Mouse (Mus musculus) brain, embryonic 14.5 days (tissue): ENCODE data around the gene Ripk3. TPM values are rescaled to one million over a fixed set of nuclear protein-coding genes. Genes with fewer than 3 reads are reported as not detected.
A peak's percentile ranks its signal among the peaks of the same experiment; 100 is the strongest.

Experiments used
- DNase-seq: peaks from one replicate; pipeline ENCODE4 v3.0.0-alpha.2; 2011; ENCODE audit warnings: low read depth
- CTCF ChIP-seq: fragments of 200-500 bp; IDR thresholded peaks from 2 replicates; pipeline ENCODE4 v1.5.1; 2012; ENCODE audit warnings: inconsistent platforms, mild to moderate bottlenecking, moderate library complexity, borderline replicate concordance; ENCODE audit not compliant: insufficient read depth, insufficient read length; ENCODE audit errors: extremely low read depth
- POLR2A ChIP-seq: fragments of 200-500 bp; IDR thresholded peaks from 2 replicates; pipeline ENCODE4 v1.6.1; 2012; ENCODE audit warnings: mild to moderate bottlenecking, inconsistent platforms, borderline replicate concordance; ENCODE audit not compliant: poor library complexity, insufficient read depth, insufficient read length, severe bottlenecking; ENCODE audit errors: extremely low read depth
- polyA plus RNA-seq: library from polyadenylated mRNA; depleted of rRNA; stranded (reverse); fragments of >200 nt; gene quantifications from 2 replicates; pipeline ENCODE4 v1.2.3, GENCODE M21; 2012; rRNA removed

Gene Ripk3
- polyA plus RNA-seq, 1 experiment = 2.6 TPM

DNA sequence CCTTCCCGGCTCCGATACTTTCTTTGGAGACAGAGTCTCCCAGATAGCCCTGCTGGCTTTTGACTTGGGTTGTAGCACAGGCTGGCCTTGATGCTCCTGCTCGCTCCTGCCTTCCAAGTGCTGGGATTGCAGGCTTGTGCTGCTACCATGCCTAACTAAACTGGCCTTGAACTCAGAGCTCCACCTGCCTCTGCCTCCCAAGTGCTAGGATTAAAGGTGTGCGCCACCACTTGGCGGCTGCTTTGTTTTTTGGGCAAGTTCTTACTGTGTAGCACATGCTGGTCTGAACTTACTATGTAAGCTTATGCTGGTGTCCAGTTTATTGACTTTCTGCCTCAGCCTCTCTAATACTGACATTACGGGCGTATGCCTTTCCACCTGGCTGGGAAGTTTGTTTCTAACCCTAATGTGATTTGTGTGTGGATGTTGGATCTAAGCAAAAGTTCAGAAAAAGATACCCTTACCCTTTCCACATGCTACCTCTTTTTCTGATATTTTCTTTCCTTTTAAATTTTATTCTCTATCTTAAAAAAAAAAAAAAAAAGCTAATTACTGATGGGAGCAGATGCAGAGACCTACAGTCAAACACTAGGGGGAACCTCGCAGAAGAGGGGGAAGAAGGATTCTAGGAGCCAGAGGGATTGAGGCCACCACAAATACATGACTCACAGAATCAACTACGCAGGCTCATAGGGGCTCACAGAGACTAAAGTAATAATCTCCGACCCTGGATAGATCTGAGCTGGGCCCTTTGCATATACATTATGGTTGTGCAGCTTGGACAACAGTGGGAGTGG lies 41.4 kb downstream of the Ripk3 start:
- TF ChIP-seq CTCF = no peak
- TF ChIP-seq POLR2A = no peak
- no peak for DNase-seq

DNA sequence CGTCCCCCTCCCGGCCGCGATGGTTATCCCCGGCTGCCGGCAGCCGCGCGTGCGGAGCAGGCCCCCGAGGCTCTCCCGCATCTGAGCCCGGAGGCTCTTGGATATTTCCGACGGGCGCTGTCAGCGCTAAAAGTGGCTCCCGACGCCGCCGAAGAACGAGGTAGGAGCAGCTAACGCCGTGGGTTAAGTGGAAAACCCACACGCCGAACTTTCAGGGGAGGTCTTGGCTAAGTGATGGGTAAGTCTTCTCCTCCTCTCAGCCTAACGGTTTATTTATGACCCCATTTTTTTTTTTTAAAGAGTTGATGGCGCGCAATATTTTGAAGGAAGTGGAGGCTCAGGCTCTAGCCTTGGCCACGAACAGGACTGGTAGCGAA lies 42.8 kb downstream of the Ripk3 start:
- no peak for DNase-seq
- no peak for TF ChIP-seq CTCF
- no peak for TF ChIP-seq POLR2A

DNA sequence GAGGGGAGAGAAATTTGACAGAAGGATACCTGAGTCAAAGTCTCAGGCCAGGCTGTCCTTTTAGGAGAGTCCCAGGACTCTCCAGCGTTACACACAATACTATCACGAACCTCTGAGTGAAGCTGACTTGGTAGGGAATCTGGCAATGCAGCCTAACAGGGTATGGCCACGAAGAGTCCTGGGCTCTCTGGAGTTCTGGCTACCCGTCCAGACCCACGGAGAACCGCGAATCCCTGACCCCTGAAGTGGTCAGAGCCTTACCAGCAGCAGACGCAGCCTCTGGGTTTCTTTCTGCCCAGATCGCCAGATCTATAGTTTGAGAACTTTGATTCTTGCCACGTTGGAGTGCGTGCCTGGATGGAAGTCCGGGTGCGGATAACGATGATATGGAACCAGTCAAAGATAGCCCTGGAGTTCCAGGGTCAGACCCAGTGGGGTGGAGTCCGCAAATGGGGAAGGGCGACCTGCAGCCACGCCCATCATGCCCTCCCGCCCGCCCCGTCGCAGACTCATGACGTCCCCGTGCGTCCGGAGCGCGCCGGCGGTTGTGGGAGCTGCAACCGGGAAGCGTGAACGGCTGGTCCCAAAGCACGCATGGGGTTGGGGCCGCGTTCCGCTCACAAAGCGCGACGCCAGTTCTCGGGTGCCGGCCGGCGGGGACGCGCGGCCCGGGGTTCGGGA lies 43.3 kb downstream of the Ripk3 start, which contains the start of the genes Dhrs1 and Nop9:
Gene Dhrs1, minus strand, starts transcription at position 511 of the 681 bp plus-strand sequence.
Gene Nop9, plus strand, starts transcription at position 514 of the 681 bp plus-strand sequence.
- TF ChIP-seq POLR2A (0 out of 2 replicates have a peak, but pooled peaks have one; percentile 49), CTCF (no peak)
- DNase-seq = peak; percentile 93

DNA sequence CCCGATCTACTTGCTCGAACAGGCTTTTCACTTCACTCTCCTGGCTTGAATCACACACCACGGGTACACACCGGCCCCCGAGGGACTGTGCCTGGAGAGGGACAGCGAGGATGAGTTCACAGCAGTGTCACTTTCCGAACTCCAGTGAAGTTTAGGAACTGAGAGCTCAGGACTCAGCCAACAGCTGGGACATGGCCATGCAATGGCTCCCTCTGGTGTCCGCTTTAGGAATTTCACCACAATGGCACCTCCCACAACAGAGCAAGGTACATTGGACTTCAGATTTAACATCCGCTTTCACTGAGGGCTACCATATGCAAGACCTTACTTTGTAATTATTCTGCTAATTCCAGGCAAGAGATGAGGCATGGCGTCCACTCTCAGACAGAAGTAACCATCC lies 45.0 kb downstream of the Ripk3 start:
- TF ChIP-seq POLR2A (no peak), CTCF (peak; percentile 98)

DNA sequence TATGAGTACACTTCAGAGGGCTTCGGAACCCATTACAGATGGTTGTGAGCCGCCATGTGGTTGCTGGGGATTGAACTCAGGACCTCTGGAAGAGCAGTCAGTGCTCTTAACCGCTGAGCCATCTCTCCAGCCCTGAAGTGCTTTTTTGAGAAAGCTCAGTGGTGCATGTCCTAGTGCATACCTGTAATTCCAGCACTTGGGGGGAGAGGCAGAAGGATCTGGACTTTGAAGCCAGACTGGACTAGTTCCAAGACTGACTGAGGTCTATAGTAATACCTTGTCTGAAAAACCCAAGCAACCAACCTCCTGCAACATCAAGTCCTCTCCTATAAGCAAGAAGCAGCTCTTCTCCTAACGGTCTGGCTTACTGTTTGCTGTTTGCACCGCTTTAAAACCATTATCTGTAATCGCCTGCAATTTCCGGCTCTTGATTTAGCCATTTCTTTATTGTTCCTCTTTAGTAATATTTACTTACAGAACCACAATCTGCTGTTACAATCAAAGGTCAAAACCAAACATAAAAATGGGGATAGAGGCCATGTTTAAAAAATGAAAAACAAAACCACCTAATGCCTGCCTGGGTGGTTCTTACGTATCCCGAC lies 51.5 kb downstream of the Ripk3 start:
- no peak for TF ChIP-seq CTCF
- no peak for TF ChIP-seq POLR2A
- no peak for DNase-seq

More for the DNA sequence above, 45.0 kb downstream of the Ripk3 start:
- DNase-seq = peak; percentile 83

DNA sequence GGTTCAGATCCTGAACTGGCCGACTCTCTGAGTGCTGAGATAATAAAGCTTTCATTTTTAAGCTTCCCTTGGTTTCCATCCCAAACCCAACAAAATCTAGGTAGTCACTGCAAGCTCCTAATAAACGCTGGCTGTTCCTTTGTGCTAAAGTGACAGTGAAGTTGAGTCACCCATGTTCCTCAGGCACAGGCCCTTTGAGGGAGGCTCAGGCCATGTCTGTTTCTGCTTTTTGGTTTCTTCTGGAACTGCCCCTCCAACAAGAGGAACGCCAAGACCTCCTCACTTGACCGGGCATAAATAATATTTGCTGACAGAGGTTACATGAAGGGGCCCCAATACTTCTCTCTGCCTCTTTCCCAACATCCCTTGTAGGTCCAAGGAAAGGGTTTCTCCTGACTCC lies 52.9 kb downstream of the Ripk3 start:
- no peak for DNase-seq
- TF ChIP-seq POLR2A (no peak), CTCF (no peak)

DNA sequence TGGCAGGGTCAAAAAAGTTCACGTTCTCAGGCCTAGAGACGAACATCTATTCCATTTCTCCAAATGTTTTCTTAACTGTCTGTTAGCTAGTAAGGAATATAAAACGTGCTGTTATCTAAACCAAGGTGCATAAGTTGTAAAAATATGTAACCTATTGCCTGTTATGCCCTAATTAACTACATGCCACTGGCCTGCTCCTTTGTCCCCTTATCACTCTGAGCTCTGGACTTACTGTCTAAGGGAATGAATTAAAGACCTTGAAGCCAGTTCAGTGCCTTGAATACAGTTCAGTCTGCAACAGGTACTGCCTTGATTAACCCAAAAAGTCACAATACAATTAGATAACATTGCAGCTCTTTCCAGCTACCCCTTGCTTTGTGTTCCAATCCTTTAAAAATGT lies 53.3 kb downstream of the Ripk3 start:
- DNase-seq = no peak
- TF ChIP-seq CTCF = no peak
- no peak for TF ChIP-seq POLR2A

Other genes starting within 250 kb of the Ripk3 start
- gene Pck2, start 248.6 kb downstream of the Ripk3 start, polyA plus RNA-seq = 21.5 and 23.2 TPM in 2 replicates
- 111 and 112 TPM in 2 replicates for gene Dcaf11, start 228.9 kb downstream of the Ripk3 start, polyA plus RNA-seq
- gene A730061H03Rik, start 228.5 kb downstream of the Ripk3 start, polyA plus RNA-seq = 0.92 and 1.3 TPM in 2 replicates
- gene Fitm1, start 213.2 kb downstream of the Ripk3 start, polyA plus RNA-seq = 0.19 and 0.38 TPM in 2 replicates
- 94.1 and 98.3 TPM in 2 replicates for gene Psme1, start 210.7 kb downstream of the Ripk3 start, polyA plus RNA-seq
- gene Emc9, start 203.6 kb downstream of the Ripk3 start, polyA plus RNA-seq = 14.5 and 20.9 TPM in 2 replicates
- gene Psme2, start 197.8 kb downstream of the Ripk3 start, polyA plus RNA-seq = 65.9 and 76.2 TPM in 2 replicates
- gene Rnf31, start 197.2 kb downstream of the Ripk3 start, polyA plus RNA-seq = 25.1 and 30.4 TPM in 2 replicates
- 23.5 and 26.2 TPM in 2 replicates for gene Irf9, start 185.3 kb downstream of the Ripk3 start, polyA plus RNA-seq
- 15.9 and 18.4 TPM in 2 replicates for gene Rec8, start 170.8 kb downstream of the Ripk3 start, polyA plus RNA-seq
- 182 and 184 TPM in 2 replicates for gene Ipo4, start 152.9 kb downstream of the Ripk3 start, polyA plus RNA-seq
- gene Gm49378, start 151.0 kb downstream of the Ripk3 start, polyA plus RNA-seq = 8.4 and 8.8 TPM in 2 replicates
- 44.9 and 45.8 TPM in 2 replicates for gene Tm9sf1, start 145.1 kb downstream of the Ripk3 start, polyA plus RNA-seq
- gene Tssk4, start 138.7 kb downstream of the Ripk3 start, polyA plus RNA-seq = 1.2 and 1.8 TPM in 2 replicates
- gene Mdp1, start 128.4 kb downstream of the Ripk3 start, polyA plus RNA-seq = 45.8 and 51.0 TPM in 2 replicates
- gene Gmpr2, start 116.9 kb downstream of the Ripk3 start, polyA plus RNA-seq = 32.8 and 41.3 TPM in 2 replicates
- 351 and 412 TPM in 2 replicates for gene Nedd8, start 116.7 kb downstream of the Ripk3 start, polyA plus RNA-seq
- 23.2 and 31.9 TPM in 2 replicates for gene Tinf2, start 107.0 kb downstream of the Ripk3 start, polyA plus RNA-seq
- gene Tgm1, start 74.9 kb downstream of the Ripk3 start, polyA plus RNA-seq = 0.96 and 1.2 TPM in 2 replicates
- gene Rabggta, start 66.6 kb downstream of the Ripk3 start, polyA plus RNA-seq = 64.9 and 72.8 TPM in 2 replicates
- 67.1 and 88.2 TPM in 2 replicates for gene Dhrs1, start 43.2 kb downstream of the Ripk3 start, polyA plus RNA-seq
- 24.6 and 27.9 TPM in 2 replicates for gene Nop9, start 43.2 kb downstream of the Ripk3 start, polyA plus RNA-seq
- gene Cideb, start 30.4 kb downstream of the Ripk3 start, polyA plus RNA-seq = 0.60 and 0.76 TPM in 2 replicates
- 0.29 and 0.38 TPM in 2 replicates for gene Ltb4r2, start 27.4 kb downstream of the Ripk3 start, polyA plus RNA-seq
- gene Ltb4r1, start 22.9 kb downstream of the Ripk3 start, polyA plus RNA-seq = 0.45 and 0.71 TPM in 2 replicates
- gene Adcy4, start 4.8 kb downstream of the Ripk3 start, polyA plus RNA-seq = 3.5 and 7.8 TPM in 2 replicates
- gene Nfatc4, start 34.3 kb upstream of the Ripk3 start, polyA plus RNA-seq = 22.3 and 26.2 TPM in 2 replicates
- gene Nynrin, start 65.1 kb upstream of the Ripk3 start, polyA plus RNA-seq = 14.1 and 24.1 TPM in 2 replicates
- 0.43 and 0.51 TPM in 2 replicates for gene Cbln3, start 95.5 kb upstream of the Ripk3 start, polyA plus RNA-seq
- gene Khnyn, start 96.1 kb upstream of the Ripk3 start, polyA plus RNA-seq = 13.4 and 13.7 TPM in 2 replicates
- gene Sdr39u1, start 111.4 kb upstream of the Ripk3 start, polyA plus RNA-seq = 97.6 and 120 TPM in 2 replicates
- 1.9 and 5.3 TPM in 2 replicates for gene Cma1, start 155.8 kb upstream of the Ripk3 start, polyA plus RNA-seq
- not detected in 2 replicates for gene Cma2, start 162.1 kb upstream of the Ripk3 start, polyA plus RNA-seq
- gene Mcpt1, start 229.1 kb upstream of the Ripk3 start, polyA plus RNA-seq = 0.06 and 0.08 TPM in 2 replicates
- gene Mcpt9, start 241.6 kb upstream of the Ripk3 start, polyA plus RNA-seq = not detected in 2 replicates